Mouse (Mus musculus) heart, embryonic 10.5 days (tissue): ENCODE results near the gene Utrn. TPM values are rescaled to one million over a fixed set of nuclear protein-coding genes. Genes with fewer than 3 reads are reported as not detected.

Experiments
- DNase-seq: peaks from one replicate; pipeline ENCODE4 v3.0.0-alpha.2; 2017; ENCODE audit warnings: low spot score
- H3K27ac ChIP-seq: fragments of 300-500 bp; sonication (generic); 2 replicates; pipeline ENCODE4 v1.5.1; 2016; ENCODE audit warnings: mild to moderate bottlenecking
- H3K27me3 ChIP-seq: fragments of 300-500 bp; sonication (generic); 2 replicates; pipeline ENCODE4 v1.6.1; 2016; ENCODE audit warnings: mild to moderate bottlenecking; ENCODE audit not compliant: poor library complexity, insufficient read depth, severe bottlenecking
- H3K36me3 ChIP-seq: fragments of 300-500 bp; sonication (generic); 2 replicates; pipeline ENCODE4 v1.6.1; 2016; ENCODE audit warnings: mild to moderate bottlenecking, moderate library complexity
- H3K4me1 ChIP-seq: fragments of 300-500 bp; sonication (generic); 2 replicates; pipeline ENCODE4 v1.6.1; 2016; ENCODE audit warnings: mild to moderate bottlenecking
- H3K4me3 ChIP-seq: fragments of 300-500 bp; sonication (generic); 2 replicates; pipeline ENCODE4 v1.5.1; 2016; ENCODE audit warnings: mild to moderate bottlenecking, moderate library complexity
- H3K9me3 ChIP-seq: fragments of 300-500 bp; sonication (generic); 2 replicates; pipeline ENCODE4 v1.6.1; 2016; ENCODE audit warnings: mild to moderate bottlenecking, moderate library complexity
- WGBS: fragments of 180-500 bp; shearing (Covaris S2); methylation state at CpG from one replicate; pipeline ENCODE4 v1.1.7; 2016; 5-methylcytosine and 5-hydroxymethylcytosine counted together
- polyA plus RNA-seq: library from polyadenylated mRNA; unstranded; fragments of >200 nt; fragmentation: Nextera tagmentation; extraction: Ambion mirVana; gene quantifications from 2 replicates; pipeline ENCODE4 v1.2.1, GENCODE M21; 2016

Gene Utrn
- polyA plus RNA-seq, 1 experiment from 2014 or later, result 65.2 TPM

DNA sequence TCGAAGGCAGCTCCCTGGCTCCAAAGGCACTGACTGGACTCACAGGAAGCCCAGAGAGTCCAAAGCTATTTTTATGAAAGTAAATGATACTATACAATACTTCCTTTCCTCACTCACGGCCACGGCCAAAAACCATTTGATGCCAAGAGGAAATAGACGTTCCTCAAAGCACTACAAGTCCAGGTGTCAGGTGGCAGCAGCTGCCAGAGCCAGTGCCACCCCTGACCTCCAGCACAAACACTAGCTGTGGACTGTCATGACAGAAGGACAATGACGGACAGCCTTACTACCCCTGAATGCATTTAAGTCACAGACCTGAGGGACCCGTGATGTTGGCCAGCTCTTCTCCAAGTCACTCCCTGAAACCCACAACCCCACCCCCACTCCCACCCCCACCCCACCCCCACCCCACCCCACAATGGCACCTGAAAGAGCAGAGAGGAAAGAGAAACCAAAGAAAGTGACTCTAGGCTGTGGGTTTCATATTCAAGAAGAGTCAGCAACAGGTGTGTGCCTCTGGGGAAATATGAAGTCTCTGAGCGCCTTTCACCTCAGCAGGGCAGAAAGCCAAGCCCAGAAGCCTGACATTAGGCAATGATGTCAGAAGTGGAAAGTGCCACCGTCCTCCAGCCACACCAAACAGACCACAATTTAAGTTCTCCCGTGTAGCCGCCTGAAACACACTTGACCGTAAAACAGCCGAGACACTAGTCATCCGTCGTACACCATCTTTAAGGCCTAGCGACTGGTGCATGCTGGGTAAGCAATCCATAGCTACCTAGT, 45.5 kb downstream of the Utrn start:
- no peak overlapping the region for H3K4me3 ChIP-seq
- H3K4me1 ChIP-seq, result peaks cover 44% of the 10 kb centered on the region
- H3K9me3 ChIP-seq, result no peaks in the 10 kb centered on the region
- H3K27ac ChIP-seq, result no peak overlapping the region
- H3K36me3 ChIP-seq, result no peaks in the 10 kb centered on the region
- 83% methylated on average over 15 of the region's 15 CpGs for WGBS
- no peaks in the 10 kb centered on the region for H3K27me3 ChIP-seq
- no peak for DNase-seq

DNA sequence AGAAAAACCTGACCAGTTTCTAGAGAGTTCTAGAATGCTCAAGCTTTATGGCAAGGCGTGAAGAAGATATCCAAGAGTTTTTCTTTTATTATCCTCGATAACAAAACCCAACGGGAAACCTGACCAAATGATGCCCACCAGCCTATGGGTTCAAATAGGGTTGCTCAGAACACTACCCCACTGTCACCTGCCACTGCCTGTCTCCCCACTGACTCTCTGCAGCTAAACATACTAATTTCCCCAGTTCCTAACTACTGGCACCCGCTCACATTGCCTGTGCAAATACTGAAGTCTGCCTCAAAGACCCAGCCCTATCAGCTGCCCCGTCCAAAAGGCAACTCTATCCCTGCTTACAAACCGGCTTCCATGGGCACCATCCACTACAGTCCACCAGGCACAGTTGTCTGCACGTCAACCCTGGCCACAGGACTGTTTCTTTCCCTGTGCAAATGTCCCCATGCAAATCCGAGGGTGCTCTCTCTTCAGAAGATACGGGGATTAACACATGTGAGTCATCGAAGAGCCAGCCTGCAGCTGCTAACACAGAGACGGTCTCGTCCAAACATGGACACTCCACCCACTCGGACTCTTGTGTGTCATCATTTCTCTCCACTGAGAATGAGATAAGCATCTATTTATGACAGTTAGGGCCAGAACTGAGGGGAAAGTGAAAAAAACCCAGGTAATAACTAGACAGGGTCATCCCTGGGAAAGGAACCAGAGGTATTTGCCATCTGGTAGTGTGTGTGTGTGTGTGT, 48.0 kb downstream of the Utrn start:
- H3K4me3 ChIP-seq, result no peak overlapping the region
- peaks cover 34% of the 10 kb centered on the region for H3K4me1 ChIP-seq
- no peaks in the 10 kb centered on the region for H3K9me3 ChIP-seq
- H3K27me3 ChIP-seq, result no peaks in the 10 kb centered on the region
- no peaks in the 10 kb centered on the region for H3K36me3 ChIP-seq
- no peak overlapping the region for H3K27ac ChIP-seq
- 81% methylated on average over 13 of the region's 13 CpGs for WGBS
- DNase-seq, result no peak

DNA sequence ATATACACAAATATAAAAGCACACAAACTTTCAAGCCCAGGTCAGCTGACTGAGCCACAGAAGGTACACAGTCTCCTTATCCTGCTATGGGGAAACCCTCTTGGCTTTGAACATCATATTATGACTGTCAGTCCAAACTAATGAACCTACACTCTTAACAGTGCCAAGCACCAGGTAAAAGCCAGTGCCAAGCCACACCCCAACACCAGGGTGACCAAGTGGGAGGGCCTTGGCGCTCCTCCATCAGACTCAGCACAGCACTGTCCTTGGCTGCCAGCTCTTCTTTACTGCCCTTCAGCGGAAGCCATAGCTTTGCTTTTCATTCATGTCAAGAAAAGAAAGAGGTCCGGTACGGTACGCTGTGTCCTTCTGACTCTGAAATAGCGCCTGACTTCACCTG, 51.8 kb downstream of the Utrn start:
- Histone ChIP-seq H3K4me3 (no peak overlapping the region), H3K27ac (0 out of 2 replicates have a peak overlapping the region, but pooled peaks have one; percentile 30), H3K36me3 (no peaks in the 10 kb centered on the region), H3K9me3 (no peaks in the 10 kb centered on the region), H3K27me3 (no peaks in the 10 kb centered on the region), H3K4me1 (peaks cover 45% of the 10 kb centered on the region)
- WGBS, result 90% methylated on average over 6 of the region's 6 CpGs
- no peak for DNase-seq

DNA sequence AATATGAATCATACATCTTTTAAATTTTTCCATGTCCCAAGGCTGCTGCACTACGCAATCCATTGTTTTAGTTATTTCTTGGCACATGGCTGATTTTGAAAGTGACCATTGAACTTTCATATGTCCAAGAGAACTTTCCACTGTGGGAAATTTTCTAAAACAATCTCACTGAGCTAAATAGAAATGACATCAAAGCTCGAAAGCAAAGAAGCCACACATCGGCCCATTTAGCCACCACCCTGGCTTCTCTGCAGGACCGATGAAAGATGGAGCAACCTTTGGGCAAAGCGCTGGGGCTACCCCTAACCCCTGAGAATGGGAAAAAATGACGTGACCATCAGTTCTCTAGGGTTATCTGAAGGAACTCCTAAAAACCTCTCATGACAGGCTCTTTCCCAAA, 52.6 kb downstream of the Utrn start:
- 91% methylated on average over 6 of the region's 6 CpGs for WGBS
- no peaks in the 10 kb centered on the region for H3K27me3 ChIP-seq
- H3K4me1 ChIP-seq, result peaks cover 51% of the 10 kb centered on the region
- no peaks in the 10 kb centered on the region for H3K9me3 ChIP-seq
- no peak overlapping the region for H3K4me3 ChIP-seq
- no peak overlapping the region for H3K27ac ChIP-seq
- H3K36me3 ChIP-seq, result no peaks in the 10 kb centered on the region
- no peak for DNase-seq

DNA sequence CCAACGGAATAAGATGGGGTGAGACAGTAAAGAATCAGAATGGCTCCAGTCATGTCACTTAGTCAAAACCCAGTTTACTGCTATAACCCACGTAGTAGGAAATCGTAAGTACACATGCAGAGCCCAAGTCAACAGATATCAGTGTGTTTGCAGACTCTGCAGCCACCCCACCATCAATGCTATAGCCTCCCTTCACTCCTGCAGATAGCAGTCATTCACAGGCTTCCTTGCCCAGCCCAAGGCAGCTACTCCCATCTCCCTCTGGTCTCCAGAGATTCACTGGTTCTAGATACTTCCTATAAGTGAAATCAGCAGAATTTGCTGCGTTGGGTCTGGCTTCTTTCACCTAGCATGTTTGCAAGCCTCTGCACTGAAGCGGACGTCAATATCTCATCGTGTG, 54.8 kb downstream of the Utrn start:
- Histone ChIP-seq H3K4me1 (peaks cover 67% of the 10 kb centered on the region), H3K27ac (0 out of 2 replicates have a peak overlapping the region, but pooled peaks have one; percentile 6), H3K36me3 (no peaks in the 10 kb centered on the region), H3K27me3 (no peaks in the 10 kb centered on the region), H3K4me3 (no peak overlapping the region), H3K9me3 (no peaks in the 10 kb centered on the region)
- DNase-seq, result no peak
- 69% methylated on average over 7 of the region's 7 CpGs for WGBS

DNA sequence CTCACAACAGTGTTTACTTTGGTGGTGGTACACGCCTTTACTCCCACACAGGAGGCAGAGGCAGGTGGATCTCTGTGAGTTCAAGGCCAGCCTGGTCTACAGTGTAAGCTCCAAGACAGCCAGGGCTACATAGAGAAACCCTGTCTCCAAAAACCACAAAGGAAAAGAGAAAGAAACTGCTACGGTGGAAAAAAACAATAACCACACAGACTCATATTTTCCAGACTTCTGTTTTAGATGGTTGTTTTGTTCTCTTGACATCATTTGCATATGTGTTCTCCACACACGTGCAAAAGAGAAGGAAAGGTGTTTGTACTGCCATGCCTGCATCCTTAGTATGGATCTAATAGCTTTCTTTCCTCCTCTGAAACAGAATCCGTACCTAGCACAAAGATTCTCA, 55.3 kb downstream of the Utrn start:
- H3K27me3 ChIP-seq, result no peaks in the 10 kb centered on the region
- no peaks in the 10 kb centered on the region for H3K9me3 ChIP-seq
- no peak overlapping the region for H3K4me3 ChIP-seq
- H3K4me1 ChIP-seq, result peaks cover 68% of the 10 kb centered on the region
- peak overlapping the region; percentile 82; the same call in 1 of the 2 replicates for H3K27ac ChIP-seq
- no peak for DNase-seq
- H3K36me3 ChIP-seq, result no peaks in the 10 kb centered on the region
- WGBS, result 85% methylated on average over 4 of the region's 4 CpGs

DNA sequence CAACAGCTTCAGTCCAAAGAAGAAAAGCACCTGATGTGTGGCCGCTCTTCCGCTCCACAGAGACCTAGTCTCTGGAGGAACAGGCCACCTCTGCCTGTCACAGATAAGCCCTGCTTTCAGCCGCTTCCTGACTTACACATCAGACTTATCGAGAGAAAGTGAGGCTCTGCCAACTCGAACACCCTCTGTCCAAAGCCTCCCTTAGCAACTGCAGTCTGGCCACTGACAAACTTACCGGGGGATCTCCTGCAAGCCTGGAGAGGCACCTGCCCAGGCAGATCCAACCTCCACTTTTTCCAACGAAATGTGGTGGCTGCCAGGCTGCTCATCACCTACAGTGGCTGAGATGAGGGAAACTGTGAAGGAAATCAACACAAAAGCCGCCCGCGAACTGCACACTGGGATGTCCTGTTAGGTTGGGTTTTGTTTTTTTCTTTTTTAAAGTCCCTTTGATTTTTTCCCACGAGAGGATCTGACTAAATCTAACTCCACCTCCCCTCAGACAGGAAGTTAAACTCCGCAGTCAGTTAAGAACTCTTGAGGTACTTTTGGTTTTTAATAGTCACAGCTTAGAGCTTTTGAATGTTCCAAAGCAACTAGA, 55.9 kb downstream of the Utrn start:
- no peaks in the 10 kb centered on the region for H3K9me3 ChIP-seq
- H3K27ac ChIP-seq, result peak overlapping the region; percentile 82
- 39% methylated on average over 12 of the region's 12 CpGs for WGBS
- peaks cover 70% of the 10 kb centered on the region for H3K4me1 ChIP-seq
- no peaks in the 10 kb centered on the region for H3K36me3 ChIP-seq
- peak; percentile 85 for DNase-seq
- no peaks in the 10 kb centered on the region for H3K27me3 ChIP-seq
- H3K4me3 ChIP-seq, result peak overlapping the region; percentile 16; the same call in 1 of the 2 replicates

DNA sequence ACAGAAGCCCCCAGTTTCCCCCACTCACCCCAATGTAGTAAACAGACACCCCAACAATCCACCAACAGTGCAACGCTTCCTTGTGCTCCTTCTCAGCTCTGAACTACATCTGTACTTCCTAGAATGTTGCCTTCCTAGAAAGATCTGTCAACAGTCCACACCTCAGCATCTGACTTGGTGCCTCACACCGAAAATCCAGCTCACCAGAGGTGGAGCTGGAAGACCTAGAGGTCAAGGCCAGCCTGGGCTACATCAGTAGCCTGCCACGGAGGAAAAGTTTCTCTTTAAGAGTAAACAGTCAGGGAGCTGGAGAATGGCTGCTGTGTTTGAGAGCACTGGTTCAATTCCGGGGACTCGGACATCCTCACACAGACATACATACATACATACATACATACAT, 56.5 kb downstream of the Utrn start:
- H3K4me3 ChIP-seq, result no peak overlapping the region; the same call in 1 of the 2 replicates
- H3K27me3 ChIP-seq, result no peaks in the 10 kb centered on the region
- no peaks in the 10 kb centered on the region for H3K36me3 ChIP-seq
- H3K9me3 ChIP-seq, result no peaks in the 10 kb centered on the region
- peaks cover 69% of the 10 kb centered on the region for H3K4me1 ChIP-seq
- 63% methylated on average over 5 of the region's 5 CpGs for WGBS
- no peak for DNase-seq
- peak overlapping the region; percentile 81 for H3K27ac ChIP-seq

DNA sequence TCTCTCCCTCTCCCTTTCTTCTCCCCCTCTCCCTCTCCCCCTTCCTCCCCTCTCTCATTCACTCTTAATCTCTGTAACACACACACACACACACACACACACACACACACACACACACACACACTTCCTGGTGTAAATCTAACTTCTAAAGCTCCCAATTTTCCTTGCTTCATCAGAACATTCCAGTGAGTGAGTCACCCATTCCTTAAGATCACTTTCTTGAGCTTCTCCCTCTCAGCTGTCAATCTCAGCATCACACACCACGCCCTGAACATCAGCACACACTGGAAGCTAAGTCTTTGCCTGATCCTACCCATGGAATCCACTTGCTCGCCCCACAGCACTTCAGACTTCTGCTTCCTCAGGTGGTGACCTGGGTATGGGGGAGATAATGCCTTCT, 58.3 kb downstream of the Utrn start:
- Histone ChIP-seq H3K4me3 (no peak overlapping the region), H3K27me3 (no peaks in the 10 kb centered on the region), H3K4me1 (peaks cover 78% of the 10 kb centered on the region), H3K27ac (peak overlapping the region; percentile 12; the same call in 1 of the 2 replicates), H3K9me3 (no peaks in the 10 kb centered on the region), H3K36me3 (no peaks in the 10 kb centered on the region)
- DNase-seq, result no peak
- 63% methylated on average over 2 of the region's 2 CpGs for WGBS

DNA sequence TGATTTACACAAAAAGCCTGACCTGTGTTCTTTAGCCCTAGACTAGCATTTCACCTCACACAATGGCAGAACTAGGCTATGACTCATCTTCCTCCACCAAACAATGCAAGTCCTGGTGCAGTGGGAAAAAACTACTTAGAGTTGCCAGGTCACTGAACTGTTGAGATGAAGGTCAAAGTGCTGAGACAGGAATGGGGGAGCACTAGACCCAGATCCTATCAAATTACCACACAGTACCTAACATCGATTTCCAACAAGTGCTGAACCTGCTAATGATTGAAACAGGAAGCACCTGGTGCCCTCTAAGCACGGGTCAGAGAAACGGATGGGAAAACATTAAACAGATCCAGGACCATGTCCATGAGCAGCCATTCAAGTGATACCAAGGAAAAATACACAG, 59.5 kb downstream of the Utrn start:
- no peaks in the 10 kb centered on the region for H3K36me3 ChIP-seq
- 56% methylated on average over 3 of the region's 3 CpGs for WGBS
- no peak overlapping the region for H3K4me3 ChIP-seq
- H3K27me3 ChIP-seq, result no peaks in the 10 kb centered on the region
- H3K4me1 ChIP-seq, result peaks cover 80% of the 10 kb centered on the region
- no peaks in the 10 kb centered on the region for H3K9me3 ChIP-seq
- no peak for DNase-seq
- H3K27ac ChIP-seq, result 0 out of 2 replicates have a peak overlapping the region, but pooled peaks have one; percentile 49

DNA sequence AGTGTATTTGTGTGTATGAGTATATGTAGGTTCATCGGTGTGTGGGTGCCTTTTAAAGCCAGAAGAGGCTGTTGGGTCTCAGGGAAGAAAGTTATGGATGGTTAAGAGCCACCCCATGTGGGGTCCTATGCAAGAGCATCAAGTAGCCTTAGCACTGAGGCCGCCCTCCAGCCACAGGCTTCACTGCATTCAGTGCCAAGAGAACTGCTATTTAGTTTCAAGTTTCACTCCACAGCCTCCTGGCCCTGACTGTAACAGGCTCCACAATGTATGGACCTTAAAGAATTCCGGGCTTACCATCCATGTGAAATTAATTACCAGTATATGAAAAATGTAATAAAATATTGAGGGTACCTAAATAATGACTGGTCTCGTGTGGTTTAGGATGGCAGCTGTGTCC, 60.7 kb downstream of the Utrn start:
- no peak overlapping the region for H3K4me3 ChIP-seq
- DNase-seq, result no peak
- WGBS, result 89% methylated on average over 4 of the region's 4 CpGs
- no peak overlapping the region for H3K27ac ChIP-seq
- no peaks in the 10 kb centered on the region for H3K36me3 ChIP-seq
- peaks cover 69% of the 10 kb centered on the region for H3K4me1 ChIP-seq
- no peaks in the 10 kb centered on the region for H3K9me3 ChIP-seq
- H3K27me3 ChIP-seq, result no peaks in the 10 kb centered on the region

DNA sequence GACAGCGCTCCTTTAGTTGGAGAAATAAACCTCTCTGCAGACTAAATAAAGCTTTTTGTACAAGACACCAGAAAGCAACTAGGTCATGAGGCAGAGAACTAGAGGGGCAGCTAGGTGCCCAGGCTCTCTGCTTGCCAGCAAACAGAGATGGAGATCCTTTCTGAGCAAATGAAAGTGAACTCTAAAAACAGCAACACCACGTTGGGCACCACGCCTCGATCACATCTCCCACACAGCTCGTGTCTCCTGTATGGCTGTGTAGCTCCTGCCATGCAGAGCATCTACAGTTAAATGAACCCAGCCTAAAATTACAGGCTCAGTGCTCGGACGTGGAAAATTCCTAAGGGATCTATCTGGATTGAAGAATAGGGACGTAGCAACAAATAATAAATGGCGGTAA, 61.5 kb downstream of the Utrn start:
- WGBS, result 80% methylated on average over 9 of the region's 9 CpGs

DNA sequence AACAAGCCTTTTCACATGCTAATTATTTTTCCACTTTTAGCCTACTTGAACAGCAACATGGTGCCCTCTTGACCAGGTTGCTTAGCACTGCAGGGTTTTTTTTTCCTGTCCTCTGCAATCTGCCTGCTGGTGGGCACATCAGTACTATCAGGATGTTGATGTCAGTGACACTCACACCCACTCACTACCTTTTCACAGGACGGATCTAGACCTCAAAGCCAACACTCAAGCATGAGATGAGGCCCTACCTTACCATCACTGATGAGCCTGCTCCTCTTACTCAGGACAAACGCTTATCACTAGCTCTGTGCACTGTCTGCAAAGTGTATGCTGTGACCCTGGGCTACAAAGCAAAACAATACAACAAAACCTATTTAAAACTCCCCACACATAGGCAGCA, 63.3 kb downstream of the Utrn start:
- Histone ChIP-seq H3K27ac (no peak overlapping the region), H3K9me3 (no peaks in the 10 kb centered on the region), H3K4me1 (peaks cover 50% of the 10 kb centered on the region), H3K36me3 (no peaks in the 10 kb centered on the region), H3K27me3 (no peaks in the 10 kb centered on the region), H3K4me3 (no peak overlapping the region)
- WGBS, result 36% methylated on average over 2 of the region's 2 CpGs
- DNase-seq, result no peak

More for the DNA sequence above, 61.5 kb downstream of the Utrn start:
- H3K4me1 ChIP-seq, result peaks cover 61% of the 10 kb centered on the region
- H3K27me3 ChIP-seq, result no peaks in the 10 kb centered on the region
- no peaks in the 10 kb centered on the region for H3K36me3 ChIP-seq
- peak overlapping the region; percentile 47; the same call in 1 of the 2 replicates for H3K27ac ChIP-seq
- no peaks in the 10 kb centered on the region for H3K9me3 ChIP-seq
- H3K4me3 ChIP-seq, result no peak overlapping the region
- DNase-seq, result no peak
